Mouse (Mus musculus) heart, embryonic 12.5 days (tissue): Measurements from ENCODE around the gene 1110017D15Rik. TPM values are rescaled to one million over a fixed set of nuclear protein-coding genes. Genes with fewer than 3 reads are reported as not detected.
A peak's percentile ranks its signal among the peaks of the same experiment; 100 is the strongest.

Experiments used
- ATAC-seq: fragments of 200-750 bp; cut with Nextera tagmentation; 2 replicates; pipeline ENCODE4 v1.8.0; 2017; ENCODE audit warnings: moderate TSS enrichment, moderate library complexity; ENCODE audit not compliant: insufficient number of reproducible peaks, low FRiP score
- H3K27ac ChIP-seq: fragments of 300-500 bp; sonication (generic); 2 replicates; pipeline ENCODE4 v1.5.1; 2016; ENCODE audit warnings: mild to moderate bottlenecking, moderate library complexity; ENCODE audit not compliant: poor library complexity, severe bottlenecking
- H3K27me3 ChIP-seq: fragments of 300-500 bp; sonication (generic); replicated peaks from 2 replicates; pipeline ENCODE4 v1.6.1; 2016; ENCODE audit warnings: mild to moderate bottlenecking, moderate library complexity
- H3K36me3 ChIP-seq: fragments of 300-500 bp; sonication (generic); 2 replicates; pipeline ENCODE4 v1.6.1; 2016; ENCODE audit warnings: mild to moderate bottlenecking, moderate library complexity
- H3K4me1 ChIP-seq: fragments of 300-500 bp; sonication (generic); replicated peaks from 2 replicates; pipeline ENCODE4 v1.6.1; 2016; ENCODE audit warnings: mild to moderate bottlenecking
- H3K4me2 ChIP-seq: fragments of 300-500 bp; sonication (generic); 2 replicates; pipeline ENCODE4 v1.6.1; 2016; ENCODE audit warnings: mild to moderate bottlenecking, moderate library complexity
- H3K4me3 ChIP-seq: fragments of 300-500 bp; sonication (generic); 2 replicates; pipeline ENCODE4 v1.5.1; 2016; ENCODE audit warnings: mild to moderate bottlenecking
- H3K9ac ChIP-seq: fragments of 300-500 bp; sonication (generic); 2 replicates; pipeline ENCODE4 v1.6.1; 2016; ENCODE audit warnings: mild to moderate bottlenecking, moderate library complexity
- H3K9me3 ChIP-seq: fragments of 300-500 bp; sonication (generic); replicated peaks from 2 replicates; pipeline ENCODE4 v1.6.1; 2016; ENCODE audit warnings: mild to moderate bottlenecking, moderate library complexity
- WGBS: fragments of 180-500 bp; shearing (Covaris S2); methylation state at CpG from one replicate; pipeline ENCODE4 v1.1.7; 2016; 5-methylcytosine and 5-hydroxymethylcytosine counted together
- polyA plus RNA-seq: library from polyadenylated mRNA; unstranded; fragments of >200 nt; fragmentation: Nextera tagmentation; extraction: Ambion mirVana; gene quantifications from 2 replicates; pipeline ENCODE4 v1.2.1, GENCODE M21; 2016

1110017D15Rik gene
- polyA plus RNA-seq, 1 experiment from 2014 or later, result not detected

DNA sequence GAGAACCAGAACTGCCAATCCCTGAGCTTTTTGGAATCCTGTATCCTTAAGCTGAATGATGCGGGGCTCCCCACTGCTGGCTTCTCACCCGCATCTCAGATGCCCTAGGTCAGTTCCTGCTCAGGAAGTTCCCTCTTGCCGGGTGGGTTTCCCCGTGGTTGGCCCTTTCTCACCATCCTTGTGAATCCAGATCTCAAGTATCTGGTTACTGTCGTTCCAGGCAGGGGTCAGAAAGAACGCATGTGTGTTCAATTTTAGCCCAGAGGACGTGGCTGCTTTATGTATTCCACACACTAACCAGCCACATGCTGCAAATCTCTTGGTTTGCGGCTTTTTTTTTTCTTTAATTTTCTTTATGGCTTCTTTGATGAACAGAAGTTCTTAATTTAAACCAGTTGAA is 3.4 kb downstream of the 1110017D15Rik start:
- H3K27ac ChIP-seq, result no peak overlapping the region
- no peaks in the 10 kb centered on the region for H3K9me3 ChIP-seq
- no peak overlapping the region for H3K4me3 ChIP-seq
- H3K4me2 ChIP-seq, result no peak overlapping the region
- no peak overlapping the region for H3K9ac ChIP-seq
- no peaks in the 10 kb centered on the region for H3K4me1 ChIP-seq
- no peaks in the 10 kb centered on the region for H3K36me3 ChIP-seq
- peaks cover 57% of the 10 kb centered on the region for H3K27me3 ChIP-seq
- no peak for ATAC-seq
- WGBS, result 21% methylated on average over 8 of the region's 8 CpGs

DNA sequence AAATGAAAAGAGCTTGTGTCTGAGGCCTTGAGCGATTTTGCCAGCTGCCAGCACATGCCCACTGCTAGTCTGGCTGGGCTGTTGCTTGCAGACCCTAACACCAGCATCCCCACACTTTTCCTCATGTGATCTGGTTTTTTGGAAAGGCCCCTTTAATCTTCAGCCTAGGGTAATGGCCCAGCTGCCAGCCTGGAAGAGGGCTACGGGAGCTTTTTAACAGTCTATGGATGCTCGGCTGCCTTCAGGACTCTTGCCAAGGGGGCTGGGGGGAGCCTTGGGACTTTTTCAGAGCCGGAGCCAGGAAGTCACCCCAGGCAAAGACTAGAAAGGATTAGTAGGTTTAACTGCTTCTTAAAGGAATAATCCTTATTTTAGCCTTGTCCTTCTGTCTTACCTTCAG is 3.8 kb downstream of the 1110017D15Rik start:
- Histone ChIP-seq H3K9ac (no peak overlapping the region; the same call in 1 of the 2 replicates), H3K27ac (no peak overlapping the region), H3K9me3 (no peaks in the 10 kb centered on the region), H3K36me3 (no peaks in the 10 kb centered on the region), H3K4me1 (no peaks in the 10 kb centered on the region), H3K4me3 (no peak overlapping the region), H3K27me3 (peaks cover 58% of the 10 kb centered on the region), H3K4me2 (no peak overlapping the region)
- no peak for ATAC-seq
- 37% methylated on average over 4 of the region's 4 CpGs for WGBS

DNA sequence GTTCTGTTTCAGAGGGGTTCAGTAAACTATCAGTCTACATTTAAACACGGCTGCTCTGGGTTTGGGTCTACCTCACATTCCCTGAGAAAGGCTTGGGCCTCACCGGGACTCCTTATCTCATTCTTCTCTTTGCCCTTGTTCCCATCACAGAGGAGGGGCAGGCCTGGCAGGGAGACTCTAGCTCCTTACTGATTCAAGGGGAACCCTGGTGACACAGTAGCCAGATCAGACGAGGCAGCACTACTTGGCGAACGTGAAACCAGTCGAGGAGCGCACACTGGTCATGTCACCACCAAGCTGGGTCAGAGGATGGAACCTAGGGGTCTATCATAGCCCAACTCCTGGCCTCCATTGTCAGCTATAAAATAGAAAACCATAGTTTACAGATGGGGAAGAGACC is 9.1 kb downstream of the 1110017D15Rik start:
- no peak overlapping the region for H3K4me2 ChIP-seq
- H3K27me3 ChIP-seq, result peaks cover 60% of the 10 kb centered on the region

DNA sequence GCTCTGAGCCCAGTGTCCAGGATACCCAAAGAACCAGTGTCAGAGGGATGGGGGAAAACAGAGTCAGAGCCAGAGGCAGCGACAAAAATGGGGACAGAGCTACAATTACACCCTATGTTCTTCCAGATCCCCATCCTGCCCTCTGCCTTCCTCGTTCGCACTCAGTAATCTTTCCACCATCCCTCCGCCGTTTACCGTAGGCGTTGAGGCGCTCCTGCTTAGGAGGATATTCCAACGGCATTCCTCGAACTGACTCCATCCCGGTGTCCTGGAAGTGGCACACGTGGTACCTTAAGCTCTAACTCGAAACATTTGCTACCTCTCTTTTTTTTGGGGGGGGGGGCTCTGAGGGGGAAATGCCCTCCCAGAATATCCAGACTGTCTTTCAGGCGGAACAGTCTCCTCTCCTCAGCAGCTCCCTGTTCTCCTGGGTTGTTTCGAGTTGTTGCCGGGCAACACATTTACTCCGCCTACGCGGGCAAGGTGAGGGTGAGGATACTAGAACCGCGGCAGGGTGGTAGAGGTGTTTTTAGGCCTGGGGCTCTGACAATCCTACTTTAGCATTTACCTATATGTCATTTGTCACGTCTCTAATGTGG is 9.7 kb downstream of the 1110017D15Rik start:
- WGBS, result 3% methylated on average over 22 of the region's 22 CpGs
- H3K36me3 ChIP-seq, result no peaks in the 10 kb centered on the region
- H3K27me3 ChIP-seq, result peaks cover 54% of the 10 kb centered on the region
- no peak overlapping the region for H3K27ac ChIP-seq
- no peaks in the 10 kb centered on the region for H3K9me3 ChIP-seq
- peak overlapping the region; percentile 50 for H3K9ac ChIP-seq
- peak overlapping the region; percentile 53 for H3K4me3 ChIP-seq
- peak overlapping the region; percentile 92 for H3K4me2 ChIP-seq
- ATAC-seq, result no peak
- H3K4me1 ChIP-seq, result peaks cover 23% of the 10 kb centered on the region

More for the DNA sequence above, 9.1 kb downstream of the 1110017D15Rik start:
- Histone ChIP-seq H3K27ac (no peak overlapping the region), H3K9me3 (no peaks in the 10 kb centered on the region), H3K4me3 (no peak overlapping the region), H3K4me1 (peaks cover 17% of the 10 kb centered on the region), H3K9ac (no peak overlapping the region), H3K36me3 (no peaks in the 10 kb centered on the region)
- ATAC-seq, result no peak
- WGBS, result 29% methylated on average over 7 of the region's 7 CpGs

DNA sequence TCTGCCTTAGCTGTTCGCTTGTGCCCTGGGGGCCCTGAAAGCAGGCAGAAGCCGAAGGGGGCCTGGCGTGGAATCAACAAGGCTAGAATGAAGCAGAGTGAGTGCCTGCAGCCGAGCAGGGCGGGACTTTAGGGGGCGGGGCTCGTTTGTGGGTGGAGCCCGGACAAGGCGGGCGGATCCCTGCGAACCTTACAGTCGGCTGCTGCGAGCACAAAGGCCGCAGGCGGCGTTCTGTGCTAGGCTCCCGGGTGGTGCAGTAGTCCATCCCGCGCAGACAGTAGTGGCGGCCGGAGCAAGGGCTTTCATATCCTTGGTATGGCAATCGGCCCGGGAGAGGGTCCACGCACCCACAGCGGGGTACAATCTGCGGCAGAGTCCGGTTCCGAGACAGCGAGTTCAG is 10.2 kb downstream of the 1110017D15Rik start:
- peak overlapping the region; percentile 92 for H3K4me2 ChIP-seq
- H3K27me3 ChIP-seq, result peaks cover 53% of the 10 kb centered on the region
- no peaks in the 10 kb centered on the region for H3K9me3 ChIP-seq
- peak overlapping the region; percentile 53 for H3K4me3 ChIP-seq
- H3K9ac ChIP-seq, result peak overlapping the region; percentile 50
- H3K36me3 ChIP-seq, result no peaks in the 10 kb centered on the region
- H3K4me1 ChIP-seq, result peaks cover 28% of the 10 kb centered on the region
- ATAC-seq, result peak; percentile 66
- no peak overlapping the region for H3K27ac ChIP-seq
- under 1% methylated on average over 28 of the region's 29 CpGs for WGBS

DNA sequence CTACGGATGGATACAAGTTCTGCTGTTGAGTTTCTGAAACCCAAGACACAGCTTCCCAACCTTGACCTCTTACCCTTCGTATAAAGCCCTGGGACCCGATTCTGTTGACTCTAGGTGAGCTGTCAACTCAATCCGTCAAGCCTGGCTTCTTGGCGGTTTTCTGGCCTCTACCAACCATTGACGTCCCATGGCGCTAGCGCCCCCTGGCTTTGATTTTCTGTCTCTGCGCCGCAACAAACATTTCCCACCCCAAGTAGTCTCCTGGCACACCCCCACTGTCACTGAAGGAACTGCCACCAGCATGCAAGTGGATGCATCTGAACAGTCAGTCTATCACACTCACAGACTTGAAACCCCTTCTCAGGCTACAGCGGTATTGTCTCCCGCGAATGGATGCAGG is 11.0 kb downstream of the 1110017D15Rik start:
- Histone ChIP-seq H3K4me2 (peak overlapping the region; percentile 92), H3K4me1 (peaks cover 29% of the 10 kb centered on the region), H3K9ac (no peak overlapping the region; the same call in 1 of the 2 replicates), H3K27ac (no peak overlapping the region), H3K27me3 (peaks cover 53% of the 10 kb centered on the region), H3K4me3 (peak overlapping the region; percentile 53), H3K36me3 (no peaks in the 10 kb centered on the region), H3K9me3 (no peaks in the 10 kb centered on the region)
- ATAC-seq, result no peak
- 11% methylated on average over 13 of the region's 13 CpGs for WGBS

DNA sequence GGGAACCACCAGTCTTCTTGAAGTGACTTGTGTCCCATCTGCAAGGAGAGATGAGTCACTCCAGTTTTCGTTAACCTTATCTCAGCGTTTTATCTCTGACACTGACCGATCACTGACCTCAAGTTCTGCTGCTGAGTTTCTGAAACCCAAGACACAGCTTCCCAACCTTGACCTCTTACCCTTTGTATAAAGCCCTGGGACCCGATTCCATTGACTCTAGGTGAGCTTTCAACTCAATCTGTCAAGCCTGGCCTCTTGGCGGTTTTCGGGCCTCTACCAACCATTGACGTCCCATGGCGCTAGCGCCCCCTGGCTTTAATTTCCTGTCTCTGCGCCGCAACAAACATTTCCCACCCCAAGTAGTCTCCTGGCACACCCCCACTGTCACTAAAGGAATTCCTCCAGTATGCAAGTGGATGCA is 12.0 kb downstream of the 1110017D15Rik start:
- Histone ChIP-seq H3K27me3 (peaks cover 56% of the 10 kb centered on the region), H3K9me3 (no peaks in the 10 kb centered on the region), H3K4me2 (no peak overlapping the region), H3K9ac (no peak overlapping the region), H3K4me3 (no peak overlapping the region), H3K27ac (no peak overlapping the region), H3K4me1 (peaks cover 29% of the 10 kb centered on the region), H3K36me3 (no peaks in the 10 kb centered on the region)
- ATAC-seq, result no peak
- 47% methylated on average over 11 of the region's 11 CpGs for WGBS

DNA sequence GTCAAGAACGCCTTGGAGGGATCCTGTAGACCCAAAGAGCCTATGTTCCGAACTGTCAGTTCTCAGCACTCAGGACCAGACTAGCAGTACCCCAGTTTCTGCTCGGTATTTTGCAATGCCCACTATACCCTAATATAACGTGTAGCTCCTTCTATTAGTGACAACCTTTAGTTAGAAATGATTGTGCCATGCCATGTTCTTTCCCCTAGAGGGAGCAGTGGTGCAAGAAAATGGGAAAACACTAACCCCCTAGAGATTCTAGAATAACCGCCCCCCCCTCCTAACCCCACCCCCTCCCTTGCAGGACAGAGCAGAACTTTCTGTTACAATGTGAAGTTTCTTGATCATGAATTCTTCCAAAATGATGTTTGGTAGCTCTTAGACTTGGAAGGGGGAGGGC is 12.8 kb downstream of the 1110017D15Rik start:
- Histone ChIP-seq H3K4me1 (peaks cover 29% of the 10 kb centered on the region), H3K9ac (no peak overlapping the region), H3K36me3 (no peaks in the 10 kb centered on the region), H3K9me3 (no peaks in the 10 kb centered on the region), H3K27ac (no peak overlapping the region), H3K4me2 (no peak overlapping the region), H3K27me3 (peaks cover 56% of the 10 kb centered on the region), H3K4me3 (no peak overlapping the region)
- WGBS, result 69% methylated on average over 5 of the region's 5 CpGs
- ATAC-seq, result no peak

DNA sequence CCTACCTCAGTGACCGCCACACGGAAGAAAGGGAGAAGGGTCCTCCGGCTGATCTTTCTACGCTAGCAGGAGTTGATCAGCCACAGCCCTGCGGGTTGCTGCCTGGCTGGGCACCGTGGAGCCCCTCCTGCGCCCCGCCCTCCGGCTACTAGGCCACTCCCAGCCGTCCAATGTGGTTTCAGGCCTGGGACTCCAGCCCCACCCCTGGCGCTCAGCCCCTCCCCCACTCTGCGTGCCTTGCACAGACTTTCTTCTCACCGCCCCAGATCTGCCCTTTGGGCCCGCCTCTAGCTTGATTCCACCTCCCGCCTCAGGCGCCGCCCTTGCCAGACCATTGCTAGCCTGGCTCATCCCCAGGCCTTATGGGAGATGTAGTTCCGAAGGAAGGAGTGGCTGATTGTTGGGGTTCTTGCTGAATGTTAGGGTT is 14.1 kb downstream of the 1110017D15Rik start, which contains the start of gene AI464131:
Gene AI464131 (minus strand): TSS at position 91 of the 427 bp plus-strand sequence.
- under 1% methylated on average over 18 of the region's 18 CpGs for WGBS
- Histone ChIP-seq H3K4me1 (peaks cover 42% of the 10 kb centered on the region), H3K9me3 (no peaks in the 10 kb centered on the region), H3K4me2 (peak within 1 kb of the TSS; percentile 82), H3K27ac (no peak within 1 kb of the TSS), H3K36me3 (no peaks in the 10 kb centered on the region), H3K27me3 (peaks cover 56% of the 10 kb centered on the region), H3K9ac (peak within 1 kb of the TSS; percentile 61; the same call in 1 of the 2 replicates), H3K4me3 (peak within 1 kb of the TSS; percentile 48)
- peak; percentile 96 for ATAC-seq

DNA sequence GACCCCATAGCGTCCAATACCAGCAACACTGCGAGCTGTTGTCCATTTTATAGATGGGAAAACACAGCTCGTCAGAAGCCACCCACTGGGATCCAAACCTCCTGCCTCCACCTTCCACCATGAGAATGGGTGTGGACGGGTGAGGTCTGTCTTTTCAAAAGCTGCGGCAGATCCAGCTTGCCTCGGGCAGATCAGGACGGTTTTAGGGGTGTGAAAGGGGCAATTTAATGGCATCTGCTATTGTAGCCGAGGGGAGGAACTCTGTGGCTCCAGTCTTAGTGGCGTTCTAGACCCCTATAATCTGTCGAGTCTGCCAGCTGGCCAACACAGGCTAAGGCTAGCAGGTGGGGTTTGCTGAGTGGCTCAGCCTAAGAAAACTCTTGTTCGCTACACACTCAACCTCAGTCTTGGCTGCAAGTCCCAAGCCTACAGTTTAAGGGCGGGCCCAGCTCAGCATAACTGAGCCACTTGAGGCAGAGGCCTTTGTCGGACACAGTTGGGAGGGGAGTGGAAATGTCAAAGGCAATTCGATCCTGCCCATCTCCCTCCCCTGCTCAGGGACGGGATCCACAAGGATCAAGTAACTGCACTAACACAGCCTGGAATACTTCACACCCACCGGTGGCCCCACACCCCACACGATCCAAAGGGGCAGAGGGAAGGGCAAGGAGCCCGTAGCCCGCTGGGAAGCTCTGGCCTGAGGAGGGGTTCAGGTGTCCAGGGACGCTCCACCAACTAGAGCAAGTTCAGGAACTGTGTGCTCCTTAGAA is 14.8 kb downstream of the 1110017D15Rik start:
- peak overlapping the region; percentile 48 for H3K4me3 ChIP-seq
- H3K9me3 ChIP-seq, result no peaks in the 10 kb centered on the region
- no peak overlapping the region for H3K27ac ChIP-seq
- WGBS, result 16% methylated on average over 20 of the region's 20 CpGs
- H3K4me2 ChIP-seq, result peak overlapping the region; percentile 82
- peaks cover 45% of the 10 kb centered on the region for H3K4me1 ChIP-seq
- peaks cover 61% of the 10 kb centered on the region for H3K27me3 ChIP-seq
- ATAC-seq, result peak; percentile 26; the same call in 1 of the 2 replicates
- H3K9ac ChIP-seq, result peak overlapping the region; percentile 61; the same call in 1 of the 2 replicates
- no peaks in the 10 kb centered on the region for H3K36me3 ChIP-seq

DNA sequence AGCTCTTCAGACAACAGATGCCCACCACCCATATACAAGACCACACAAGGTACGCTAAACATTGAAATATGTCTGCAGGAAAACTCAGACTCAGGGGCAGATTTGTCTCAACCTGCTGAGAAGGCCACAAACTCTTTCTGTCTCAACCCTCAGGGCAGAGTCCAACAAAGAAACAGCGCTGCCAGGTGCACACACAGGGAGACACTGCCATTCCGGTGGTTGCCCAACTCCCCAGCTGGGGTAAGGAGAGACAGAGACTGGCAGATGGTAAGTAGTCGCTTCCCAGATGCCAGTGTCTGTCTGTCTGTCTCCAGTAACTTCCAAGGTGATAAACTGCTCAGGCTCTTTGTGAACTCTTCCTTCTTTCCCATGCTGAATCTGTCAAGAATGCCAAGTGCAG is 16.3 kb downstream of the 1110017D15Rik start:
- H3K27me3 ChIP-seq, result peaks cover 72% of the 10 kb centered on the region
- H3K4me2 ChIP-seq, result no peak overlapping the region
- no peak overlapping the region for H3K27ac ChIP-seq
- 71% methylated on average over 4 of the region's 4 CpGs for WGBS
- H3K9ac ChIP-seq, result no peak overlapping the region
- H3K4me3 ChIP-seq, result no peak overlapping the region
- H3K4me1 ChIP-seq, result peaks cover 32% of the 10 kb centered on the region
- no peaks in the 10 kb centered on the region for H3K36me3 ChIP-seq
- ATAC-seq, result no peak
- no peaks in the 10 kb centered on the region for H3K9me3 ChIP-seq
